Mouse (Mus musculus): ENCODE data around the gene Armcx4. TPM values are rescaled to one million over a fixed set of nuclear protein-coding genes. Genes with fewer than 3 reads are reported as not detected.
"Not testable (repeated sequence)": the region's sequence is repeated elsewhere in the genome, so short reads cannot be mapped to it uniquely, and the experiment has no call there.

Gene Armcx4
- polyA plus RNA-seq, 1 experiment from 2014 or later = 3.3 TPM

DNA sequence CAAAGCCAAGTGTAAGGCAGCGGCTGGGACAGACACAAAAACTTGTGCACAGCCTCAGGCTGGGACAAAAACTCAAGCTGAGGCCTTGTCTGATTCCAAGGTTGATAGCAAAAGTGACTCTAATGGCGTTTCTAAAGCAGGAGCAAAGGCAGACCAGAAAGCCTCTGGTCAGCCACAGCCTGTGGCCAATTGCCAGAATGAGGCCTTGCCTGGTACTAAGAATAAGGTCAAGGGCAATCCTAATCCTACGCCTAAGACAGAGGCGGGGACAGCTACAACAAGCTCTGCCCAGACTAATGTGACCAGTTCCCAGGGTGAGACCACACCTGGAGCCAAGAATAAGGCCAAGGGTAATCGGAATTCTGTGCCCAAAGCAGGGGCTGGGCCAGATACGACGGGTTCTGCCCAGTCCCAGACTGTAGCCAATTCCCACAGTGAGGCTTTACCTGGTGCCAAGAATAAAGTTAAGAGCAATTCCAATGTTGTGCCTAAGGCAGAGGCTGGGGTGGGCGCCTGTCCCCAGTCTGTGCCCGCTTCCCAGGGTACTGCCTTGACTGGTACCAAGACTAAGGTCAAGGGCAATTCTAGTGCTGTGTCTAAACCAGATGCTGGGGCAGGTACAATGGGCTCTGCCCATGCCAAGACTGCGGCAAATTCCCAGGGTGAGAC is 4.7 kb downstream of the Armcx4 start:
- Histone ChIP-seq H3K9me3 (no peaks in the 10 kb centered on the region), H3K27ac (no peak overlapping the region), H3K4me1 (no peaks in the 10 kb centered on the region), H3K4me2 (no peak overlapping the region), H3K4me3 (replicated peaks) (no peak overlapping the region), H3K9ac (no peak overlapping the region), H3K27me3 (replicated peaks) (no peaks in the 10 kb centered on the region), H3K36me3 (no peaks in the 10 kb centered on the region)
- WGBS = 86% methylated on average over 10 of the region's 10 CpGs
- no peak for ATAC-seq (ENCODE audit: insufficient read depth, low FRiP score, low read depth)

DNA sequence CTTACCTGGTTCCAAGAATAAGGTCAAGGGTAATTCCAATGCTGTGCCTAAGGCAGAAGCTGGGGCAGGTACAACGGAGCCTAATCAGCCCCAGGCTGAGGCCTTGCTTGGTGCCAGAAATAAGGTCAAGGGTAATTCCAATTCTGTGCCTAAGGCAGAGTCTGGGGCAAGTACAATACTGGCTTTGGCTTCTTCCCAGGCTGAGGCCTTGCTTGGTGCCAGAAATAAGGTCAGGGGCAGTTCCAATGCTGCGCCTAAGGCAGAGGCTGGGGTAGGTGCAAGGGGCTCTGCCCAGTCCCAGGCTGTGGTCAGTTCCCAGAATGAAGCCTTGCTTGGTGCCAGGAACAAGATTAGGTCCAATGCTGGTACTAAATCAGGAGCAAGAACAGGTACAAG is 5.2 kb downstream of the Armcx4 start:
- H3K4me2 ChIP-seq = no peak overlapping the region
- H3K36me3 ChIP-seq = no peaks in the 10 kb centered on the region
- H3K27ac ChIP-seq = no peak overlapping the region
- no peaks in the 10 kb centered on the region for H3K9me3 ChIP-seq
- no peaks in the 10 kb centered on the region for H3K4me1 ChIP-seq
- H3K9ac ChIP-seq = no peak overlapping the region
- ATAC-seq (ENCODE audit: insufficient read depth, low FRiP score, low read depth) = no peak
- no peaks in the 10 kb centered on the region for H3K27me3 ChIP-seq (replicated peaks)
- 90% methylated on average over 2 of the region's 2 CpGs for WGBS
- no peak overlapping the region for H3K4me3 ChIP-seq (replicated peaks)

DNA sequence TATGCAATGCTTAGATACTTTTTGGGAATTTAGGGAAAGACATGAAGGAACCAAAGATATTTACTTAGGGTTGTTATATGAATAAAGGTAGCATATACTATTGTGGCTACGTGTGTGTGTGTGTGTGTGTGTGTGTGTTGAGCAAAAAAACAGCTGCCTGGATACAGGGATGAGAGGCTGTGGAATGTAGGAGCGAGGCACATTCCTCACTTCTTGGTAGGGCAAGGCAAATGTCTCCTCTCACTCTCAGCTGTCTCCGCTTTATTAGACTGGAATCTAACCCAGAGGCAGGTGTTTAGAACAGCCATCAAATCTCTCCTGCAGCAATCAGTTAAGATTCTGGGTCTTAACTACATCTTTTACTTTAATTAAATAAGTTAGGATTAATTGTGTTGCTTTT is 30.5 kb downstream of the Armcx4 start:
- Histone ChIP-seq H3K4me1 (no peaks in the 10 kb centered on the region), H3K27me3 (replicated peaks) (no peaks in the 10 kb centered on the region), H3K9ac (no peak overlapping the region), H3K9me3 (no peaks in the 10 kb centered on the region), H3K4me2 (no peak overlapping the region), H3K36me3 (no peaks in the 10 kb centered on the region), H3K4me3 (replicated peaks) (no peak overlapping the region), H3K27ac (no peak overlapping the region)
- ATAC-seq (ENCODE audit: insufficient read depth, low FRiP score, low read depth) = no peak
- WGBS = 35% methylated on average over 3 of the region's 3 CpGs

DNA sequence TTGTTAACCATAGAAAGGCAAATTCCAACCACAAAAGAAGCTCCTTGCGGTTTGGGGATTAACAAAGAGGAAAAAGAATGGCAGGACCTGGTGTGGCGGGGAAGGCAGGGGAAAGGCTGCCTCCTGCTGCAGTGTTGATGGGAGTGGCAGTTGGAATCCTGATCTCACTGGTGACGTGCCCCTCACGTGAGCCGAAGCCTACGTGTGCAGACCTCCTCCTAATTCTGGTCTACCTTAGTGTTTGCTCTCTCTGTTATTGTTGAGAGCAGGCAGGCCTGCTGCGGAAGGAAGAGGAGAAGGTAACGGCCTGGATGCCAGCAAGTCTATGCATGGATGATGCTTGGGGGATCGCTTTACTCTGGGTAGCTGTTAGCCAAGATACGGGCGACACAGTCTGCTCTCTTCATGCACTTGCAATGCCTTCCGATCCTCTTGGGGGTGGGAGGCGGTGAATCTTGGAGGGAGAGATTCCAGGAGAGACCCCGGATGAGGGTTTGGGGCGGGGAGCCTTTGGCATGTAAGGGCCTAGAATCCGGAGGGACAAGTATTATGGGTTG is 31.5 kb downstream of the Armcx4 start, which contains the start of gene Armcx1:
Gene Armcx1 (plus strand): TSS at position 212 of the 557 bp plus-strand sequence.
- ATAC-seq (ENCODE audit: insufficient read depth, low FRiP score, low read depth) = peak; percentile 96
- H3K9me3 ChIP-seq = no peaks in the 10 kb centered on the region
- H3K27ac ChIP-seq = peak within 1 kb of the TSS; percentile 93
- no peaks in the 10 kb centered on the region for H3K27me3 ChIP-seq (replicated peaks)
- H3K9ac ChIP-seq = 0 out of 2 replicates have a peak within 1 kb of the TSS, but pooled peaks have one; percentile 6
- H3K36me3 ChIP-seq = no peaks in the 10 kb centered on the region
- WGBS = 18% methylated on average over 16 of the region's 16 CpGs
- peak within 1 kb of the TSS; percentile 51 for H3K4me3 ChIP-seq (replicated peaks)
- no peaks in the 10 kb centered on the region for H3K4me1 ChIP-seq
- peak within 1 kb of the TSS; percentile 52 for H3K4me2 ChIP-seq

DNA sequence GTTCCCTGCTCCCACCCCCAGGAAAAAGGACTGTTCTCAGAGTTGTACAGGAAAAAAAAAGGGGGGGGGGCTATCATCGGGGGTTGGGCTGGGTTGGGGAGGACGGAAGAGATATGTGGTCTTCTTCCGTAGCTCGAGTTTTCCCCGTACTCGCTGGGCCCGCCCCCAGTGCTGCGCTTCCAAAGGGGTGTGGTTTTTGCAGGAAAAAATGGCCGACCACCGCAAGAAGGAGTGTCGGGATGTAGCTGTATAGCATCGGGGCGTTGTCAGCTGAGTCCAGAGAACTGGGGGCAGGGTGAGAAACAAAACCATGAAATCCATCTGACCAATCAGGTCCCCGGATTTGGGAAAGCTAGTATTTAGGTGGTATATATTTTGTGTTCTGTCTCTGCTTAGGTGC is 32.2 kb downstream of the Armcx4 start:
- Histone ChIP-seq H3K27me3 (replicated peaks) (no peaks in the 10 kb centered on the region), H3K9me3 (no peaks in the 10 kb centered on the region), H3K4me2 (peak overlapping the region; percentile 52), H3K9ac (0 out of 2 replicates have a peak overlapping the region, but pooled peaks have one; percentile 6), H3K27ac (peak overlapping the region; percentile 93; the same call in 1 of the 2 replicates), H3K4me3 (replicated peaks) (peak overlapping the region; percentile 51), H3K4me1 (no peaks in the 10 kb centered on the region), H3K36me3 (no peaks in the 10 kb centered on the region)
- WGBS = 18% methylated on average over 14 of the region's 14 CpGs
- ATAC-seq (ENCODE audit: insufficient read depth, low FRiP score, low read depth) = peak; percentile 74; the same call in 1 of the 2 replicates

DNA sequence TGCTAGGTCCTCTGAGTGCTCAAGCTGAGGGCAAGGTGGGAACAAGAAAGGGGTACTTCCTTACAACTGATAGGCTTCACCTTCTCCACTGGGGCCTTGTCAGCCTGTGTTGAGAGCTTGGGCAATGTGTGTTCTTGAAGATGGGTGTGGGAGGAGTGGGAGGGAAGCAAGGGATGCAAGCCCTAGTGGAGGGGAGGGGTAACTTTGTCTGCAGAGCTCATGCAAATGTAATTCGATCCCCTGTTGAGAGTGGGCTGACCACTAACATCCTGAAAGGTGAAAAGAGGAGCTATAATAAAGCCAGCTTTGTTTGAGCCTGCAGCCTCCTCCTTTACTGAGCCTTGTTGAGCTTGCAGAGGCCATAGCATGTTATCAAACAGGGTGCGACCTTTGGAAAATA is 37.4 kb downstream of the Armcx4 start:
- peak; percentile 31; the same call in 1 of the 2 replicates for ATAC-seq (ENCODE audit: insufficient read depth, low FRiP score, low read depth)

DNA sequence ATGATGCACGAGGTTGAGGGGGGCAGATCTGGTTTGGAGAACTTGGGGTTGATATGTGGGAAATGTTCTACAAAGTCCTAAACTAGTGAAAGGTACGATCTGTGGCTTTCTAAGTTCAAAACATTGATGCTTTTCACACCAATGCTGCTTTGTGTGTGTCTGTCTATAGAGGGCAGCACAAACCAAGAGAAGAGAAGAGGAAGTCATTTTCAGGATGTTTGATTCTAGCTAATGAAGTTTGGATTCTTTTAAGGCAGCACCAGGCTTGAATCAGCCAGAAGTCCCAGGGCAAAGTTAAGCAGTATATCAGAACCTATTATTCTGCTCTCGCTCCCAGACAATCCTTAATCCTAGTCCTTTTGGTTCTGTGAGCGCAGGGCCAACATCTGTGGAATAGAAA is 43.5 kb downstream of the Armcx4 start:
- 29% methylated on average over 4 of the region's 4 CpGs for WGBS

More for the DNA sequence above, 37.4 kb downstream of the Armcx4 start:
- not testable (repeated sequence) for H3K4me3 ChIP-seq (replicated peaks); H3K9ac ChIP-seq; H3K9me3 ChIP-seq; H3K4me1 ChIP-seq; H3K36me3 ChIP-seq; H3K4me2 ChIP-seq; H3K27me3 ChIP-seq (replicated peaks); H3K27ac ChIP-seq
- WGBS = 24% methylated on average over 2 of the region's 2 CpGs

DNA sequence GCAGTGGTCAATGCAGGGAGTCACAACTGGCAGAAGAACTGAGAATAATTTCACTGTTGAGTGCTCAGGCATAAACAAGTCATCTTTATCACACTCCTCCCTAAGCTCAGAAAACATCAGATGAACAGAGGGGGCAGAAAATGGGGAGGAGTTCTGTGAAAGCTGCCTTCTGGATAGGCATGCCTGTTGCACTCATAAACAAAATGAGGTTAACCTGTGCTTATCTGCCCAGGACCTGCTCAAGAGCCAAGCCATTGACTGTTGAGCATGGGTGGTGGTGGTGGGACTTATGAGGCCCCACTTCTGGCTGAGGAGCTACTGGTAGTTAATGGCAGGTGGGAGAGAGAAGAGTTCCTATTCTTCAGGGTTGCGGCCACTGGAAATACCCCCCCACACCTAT is 51.5 kb downstream of the Armcx4 start:
- no peak overlapping the region for H3K27ac ChIP-seq
- ATAC-seq (ENCODE audit: insufficient read depth, low FRiP score, low read depth) = no peak
- H3K36me3 ChIP-seq = no peaks in the 10 kb centered on the region
- 100% methylated on average over 1 of the region's 1 CpGs for WGBS
- H3K4me2 ChIP-seq = no peak overlapping the region
- no peak overlapping the region for H3K4me3 ChIP-seq (replicated peaks)
- H3K9ac ChIP-seq = no peak overlapping the region
- no peaks in the 10 kb centered on the region for H3K27me3 ChIP-seq (replicated peaks)
- H3K4me1 ChIP-seq = no peaks in the 10 kb centered on the region
- H3K9me3 ChIP-seq = no peaks in the 10 kb centered on the region

More for the DNA sequence above, 43.5 kb downstream of the Armcx4 start:
- Histone ChIP-seq H3K9me3 (no peaks in the 10 kb centered on the region), H3K27me3 (replicated peaks) (no peaks in the 10 kb centered on the region), H3K36me3 (no peaks in the 10 kb centered on the region), H3K9ac (no peak overlapping the region), H3K4me3 (replicated peaks) (no peak overlapping the region), H3K27ac (no peak overlapping the region), H3K4me2 (no peak overlapping the region), H3K4me1 (no peaks in the 10 kb centered on the region)
- ATAC-seq (ENCODE audit: insufficient read depth, low FRiP score, low read depth) = no peak

DNA sequence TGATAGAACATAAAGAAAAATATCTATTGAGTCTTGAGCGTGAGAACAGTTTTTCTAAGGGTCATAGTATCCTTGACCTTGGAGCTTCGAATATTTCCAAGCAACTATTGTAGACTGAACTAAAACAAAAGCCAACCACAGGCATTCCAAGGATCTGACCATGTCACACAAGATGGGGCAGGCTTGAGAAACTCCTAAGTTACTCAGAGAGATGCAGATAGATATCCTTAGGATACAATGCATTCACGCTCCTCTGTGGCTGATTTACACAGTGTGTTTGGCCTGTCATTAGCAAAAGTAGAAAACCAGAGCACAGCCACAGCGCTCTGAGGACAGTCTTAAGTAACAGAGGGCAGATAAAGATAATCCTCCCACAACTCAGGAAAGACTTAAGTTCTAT is 52.8 kb downstream of the Armcx4 start:
- no peak overlapping the region for H3K27ac ChIP-seq
- H3K9ac ChIP-seq = no peak overlapping the region
- WGBS = 50% methylated on average over 4 of the region's 4 CpGs
- no peaks in the 10 kb centered on the region for H3K27me3 ChIP-seq (replicated peaks)
- H3K4me1 ChIP-seq = no peaks in the 10 kb centered on the region
- H3K4me3 ChIP-seq (replicated peaks) = no peak overlapping the region
- H3K9me3 ChIP-seq = no peaks in the 10 kb centered on the region
- no peaks in the 10 kb centered on the region for H3K36me3 ChIP-seq
- H3K4me2 ChIP-seq = no peak overlapping the region
- no peak for ATAC-seq (ENCODE audit: insufficient read depth, low FRiP score, low read depth)

DNA sequence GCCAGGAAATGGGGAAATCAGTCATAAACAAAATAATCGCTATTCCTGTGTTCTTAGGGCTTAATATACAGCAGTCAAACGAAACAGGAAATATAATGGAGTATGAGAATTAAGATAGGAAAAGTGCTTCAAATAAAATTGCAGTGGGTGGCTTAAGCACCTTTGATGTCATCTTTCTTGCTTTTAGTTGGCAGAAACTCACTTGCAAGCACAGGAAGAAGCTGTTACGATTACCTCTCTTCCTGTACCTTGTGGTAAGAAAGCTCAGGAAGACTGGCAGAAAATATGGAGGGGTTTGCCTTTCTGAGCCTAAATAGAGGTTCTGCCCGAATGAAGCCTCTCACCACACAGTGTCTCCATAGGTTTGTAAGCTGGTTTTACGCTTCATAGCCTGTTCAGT is 55.5 kb downstream of the Armcx4 start:
- Histone ChIP-seq H3K4me2 (no peak overlapping the region), H3K4me1 (no peaks in the 10 kb centered on the region), H3K36me3 (no peaks in the 10 kb centered on the region), H3K27me3 (replicated peaks) (no peaks in the 10 kb centered on the region), H3K9ac (no peak overlapping the region), H3K9me3 (no peaks in the 10 kb centered on the region), H3K4me3 (replicated peaks) (no peak overlapping the region), H3K27ac (no peak overlapping the region)
- 67% methylated on average over 5 of the region's 5 CpGs for WGBS
- ATAC-seq (ENCODE audit: insufficient read depth, low FRiP score, low read depth) = no peak
